Comparison of ENCODE assay signal across 8 mouse cellular contexts in genomic region chr1:177983024-177983450, GRCm38 (mm10). TPM values are rescaled to one million over a fixed set of nuclear protein-coding genes. Genes with fewer than 3 reads are reported as not detected.
DNase-seq lines count a peak whose midpoint lies in the region; ATAC-seq and TF ChIP-seq lines count a peak whose summit lies in the region.
"Not testable (repeated sequence)": the region's sequence is repeated elsewhere in the genome, so short reads cannot be mapped to it uniquely, and the experiment has no call there.

Gene Catspere2, plus strand, starts transcription at chr1:177983423.

- WGBS in heart, embryonic 11.5 days (ENCODE audit: insufficient replicate concordance): under 1% methylated on average over 21 of the region's 21 CpGs
- WGBS in kidney, embryonic 16.5 days: under 1% methylated on average over 21 of the region's 21 CpGs
- 1% methylated on average over 21 of the region's 21 CpGs for WGBS in liver, adult 2 months

- H3K9me3 ChIP-seq in erythroblast, embryonic 14.5 days (ENCODE audit: control insufficient read depth, low read length); heart, embryonic 11.5 days (replicated peaks; ENCODE audit: control insufficient read depth, low read length); kidney, embryonic 16.5 days (ENCODE audit: low read length): not testable (repeated sequence)

- not testable (repeated sequence) for H3K36me3 ChIP-seq in C2C12 (ENCODE audit: control insufficient read depth, insufficient read depth); erythroblast, embryonic 14.5 days (ENCODE audit: control insufficient read depth); heart, embryonic 11.5 days (ENCODE audit: control insufficient read depth, insufficient read depth, low read length); kidney, embryonic 16.5 days (ENCODE audit: insufficient read depth, low read length); liver, adult 2 months (ENCODE audit: control insufficient read depth, insufficient read depth, low read length); myocyte (ENCODE audit: control insufficient read depth, insufficient read depth); splenic B cell, adult 2 months (ENCODE audit: control insufficient read depth, insufficient read depth, low read length, poor library complexity, severe bottlenecking)

- not testable (repeated sequence) for TF ChIP-seq POLR2A in brain, embryonic 14.5 days (IDR thresholded peaks at IDR 0.05; ENCODE audit: borderline replicate concordance, extremely low read depth, insufficient read depth, insufficient read length, poor library complexity, severe bottlenecking); liver, adult 2 months (IDR thresholded peaks at IDR 0.05; ENCODE audit: extremely low read depth, insufficient read depth, low read length); myocyte (IDR thresholded peaks at IDR 0.05; ENCODE audit: insufficient read length, low read depth)

- H3K4me1 ChIP-seq in erythroblast, embryonic 14.5 days (ENCODE audit: control insufficient read depth); heart, embryonic 11.5 days (ENCODE audit: control insufficient read depth, insufficient read depth, low read length); kidney, embryonic 16.5 days (ENCODE audit: insufficient read depth, low read length); liver, adult 2 months (ENCODE audit: control insufficient read depth, insufficient read depth, low read length): not testable (repeated sequence)

- not testable (repeated sequence) for H3K79me3 ChIP-seq in C2C12 (ENCODE audit: low read depth)

- not testable (repeated sequence) for H3K79me2 ChIP-seq in C2C12 (ENCODE audit: control insufficient read depth, insufficient read depth); liver, adult 2 months (ENCODE audit: control insufficient read depth, insufficient read depth, low read length); myocyte (ENCODE audit: control insufficient read depth, insufficient read depth)

- H3K27me3 ChIP-seq in C2C12 (ENCODE audit: control insufficient read depth, insufficient read depth, insufficient read length); erythroblast, embryonic 14.5 days (ENCODE audit: control insufficient read depth); heart, embryonic 11.5 days (ENCODE audit: control insufficient read depth, insufficient read depth, low read length); kidney, embryonic 16.5 days (ENCODE audit: insufficient read depth, low read length); liver, adult 2 months (ENCODE audit: control insufficient read depth, insufficient read depth, low read length); myocyte (ENCODE audit: control insufficient read depth, insufficient read depth, insufficient read length); splenic B cell, adult 2 months (ENCODE audit: control insufficient read depth, insufficient read depth, low read length, poor library complexity, severe bottlenecking): not testable (repeated sequence)

- not testable (repeated sequence) for TF ChIP-seq CTCF in C2C12 (IDR thresholded peaks at IDR 0.05; ENCODE audit: control insufficient read depth, insufficient read depth, insufficient read length); liver, adult 2 months (IDR thresholded peaks at IDR 0.05; ENCODE audit: low read depth, low read length)
- 0 out of 2 replicates have a peak, but pooled peaks have one; percentile 14 for TF ChIP-seq CTCF in brain, embryonic 14.5 days (IDR thresholded peaks at IDR 0.05; ENCODE audit: borderline replicate concordance, extremely low read depth, insufficient read depth, insufficient read length)

- peak within 1 kb of the TSS; percentile 59; the same call in 1 of the 2 replicates for H3K9ac ChIP-seq in heart, embryonic 11.5 days (ENCODE audit: low read depth, low read length)
- peak within 1 kb of the TSS; percentile 65 for H3K9ac ChIP-seq in kidney, embryonic 16.5 days (replicated peaks; ENCODE audit: low read length)
- peak within 1 kb of the TSS; percentile 66 for H3K9ac ChIP-seq in liver, adult 2 months (ENCODE audit: low read depth, low read length)

- not testable (repeated sequence) for H3K27ac ChIP-seq in heart, embryonic 11.5 days (ENCODE audit: low read depth, low read length); kidney, embryonic 16.5 days (ENCODE audit: low read length); liver, adult 2 months (replicated peaks; ENCODE audit: insufficient read depth, low read depth, low read length)

- peak within 1 kb of the TSS; percentile 66 for H3K4me2 ChIP-seq in heart, embryonic 11.5 days
- peak within 1 kb of the TSS; percentile 54 for H3K4me2 ChIP-seq in kidney, embryonic 16.5 days (replicated peaks; ENCODE audit: low read depth, low read length)
- H3K4me2 ChIP-seq in myocyte (ENCODE audit: low read depth): peak within 1 kb of the TSS; percentile 78

- peak within 1 kb of the TSS; percentile 32 for H3K4me3 ChIP-seq in C2C12 (ENCODE audit: insufficient read depth, poor library complexity, severe bottlenecking)
- peak within 1 kb of the TSS; percentile 59 for H3K4me3 ChIP-seq in erythroblast, embryonic 14.5 days (replicated peaks)
- H3K4me3 ChIP-seq in heart, embryonic 11.5 days (ENCODE audit: low read depth, low read length): peak within 1 kb of the TSS; percentile 60
- peak within 1 kb of the TSS; percentile 63 for H3K4me3 ChIP-seq in kidney, embryonic 16.5 days (ENCODE audit: low read length)
- H3K4me3 ChIP-seq in liver, adult 2 months (ENCODE audit: insufficient read depth, low read depth, low read length): peak within 1 kb of the TSS; percentile 67
- not testable (repeated sequence) for H3K4me3 ChIP-seq in myocyte

- peak within 1 kb of the TSS; percentile 38 for H3ac ChIP-seq in C2C12 (ENCODE audit: control insufficient read depth, insufficient read length, low read depth)
- H3ac ChIP-seq in myocyte (ENCODE audit: control insufficient read depth, insufficient read length): not testable (repeated sequence)

- peak; percentile 99 for ATAC-seq in heart, embryonic 11.5 days (replicated peaks; ENCODE audit: insufficient number of reproducible peaks, low FRiP score, low TSS enrichment)
- ATAC-seq in kidney, embryonic 16.5 days (ENCODE audit: low FRiP score, low TSS enrichment): peak; percentile 99

- peak; percentile 98 for DNase-seq in brain, embryonic 14.5 days (ENCODE audit: low read depth)
- peak; percentile 99 for DNase-seq in liver, adult 2 months (ENCODE audit: extremely low read depth, low read depth, low spot score)
- DNase-seq in splenic B cell, adult 2 months (ENCODE audit: low read depth, low spot score): peak; percentile 93

TF ChIP-seq in myocyte, 11 proteins besides CTCF, POLR2A, EP300 and RAD21:
- peak; percentile 9 for TF ChIP-seq SRF (IDR thresholded peaks at IDR 0.05; ENCODE audit: control insufficient read depth, insufficient read length, low read depth)

RNA-seq across cellular contexts. Expression of gene Catspere2, which starts in this region (rescaled TPM):
- polyA plus RNA-seq in C2C12 (2012; fragmentation: generic; extraction: Trizol) (0.05 TPM), myocyte (2012; fragmentation: generic; extraction: Trizol) (0.11 TPM)
- polyA plus RNA-seq in brain, embryonic 14.5 days (2012; rRNA removed): 0.16 and 0.24 TPM in 2 replicates
- not detected in 2 replicates for polyA plus RNA-seq in erythroblast, embryonic 14.5 days (2012)
- polyA plus RNA-seq in heart, embryonic 11.5 days (2014; fragmentation: Nextera tagmentation; extraction: Ambion mirVana): 0.11 and 0.14 TPM in 2 replicates
- 0.24 and 0.36 TPM in 2 replicates for polyA plus RNA-seq in kidney, embryonic 16.5 days (2015; fragmentation: Nextera tagmentation; extraction: Ambion mirVana)
- total RNA-seq in liver, adult 2 months (2014; rRNA removed): 0.09 and 0.20 TPM in 2 replicates
- 0.02 and 0.46 TPM in 2 replicates for polyA plus RNA-seq in liver, adult 2 months (2012; rRNA removed)

Comparison
In these comparisons a context has a peak if more than half of its experiments do, and no peak if none do; other contexts are left out.
1. Peak in DNase-seq in brain, embryonic 14.5 days; RNA of the gene not detected or under 1 TPM.
2. Peak in ATAC-seq, H3K4me3 ChIP-seq, H3K9ac ChIP-seq and H3K4me2 ChIP-seq in heart, embryonic 11.5 days; RNA of the gene not detected or under 1 TPM.
3. Peak in ATAC-seq, H3K4me3 ChIP-seq, H3K9ac ChIP-seq and H3K4me2 ChIP-seq in kidney, embryonic 16.5 days; RNA of the gene not detected or under 1 TPM.
4. Peak in DNase-seq, H3K4me3 ChIP-seq and H3K9ac ChIP-seq in liver, adult 2 months; RNA of the gene not detected or under 1 TPM.